Mouse (Mus musculus) stomach, embryonic 16.5 days (tissue): Measurements from ENCODE around the gene Trip4. TPM values are rescaled to one million over a fixed set of nuclear protein-coding genes. Genes with fewer than 3 reads are reported as not detected.
"Not testable (repeated sequence)": the region's sequence is repeated elsewhere in the genome, so short reads cannot be mapped to it uniquely, and the experiment has no call there.

Source experiments
- ATAC-seq: fragments of 200-750 bp; cut with Nextera tagmentation; 2 replicates; pipeline ENCODE4 v1.8.0; 2017; ENCODE audit warnings: moderate number of reproducible peaks, moderate TSS enrichment; ENCODE audit not compliant: insufficient read depth, low FRiP score
- H3K27ac ChIP-seq: fragments of 300-500 bp; sonication (generic); 2 replicates; pipeline ENCODE4 v1.5.1; 2014; ENCODE audit warnings: low read length
- H3K27me3 ChIP-seq: fragments of 300-500 bp; sonication (generic); 2 replicates; pipeline ENCODE4 v1.6.1; 2014; ENCODE audit warnings: low read length, control low read depth, mixed read lengths; ENCODE audit not compliant: control insufficient read depth, insufficient read depth
- H3K36me3 ChIP-seq: fragments of 300-500 bp; sonication (generic); 2 replicates; pipeline ENCODE4 v1.6.1; 2014; ENCODE audit warnings: low read length; ENCODE audit not compliant: control insufficient read depth, insufficient read depth
- H3K4me1 ChIP-seq: fragments of 300-500 bp; sonication (generic); 2 replicates; pipeline ENCODE4 v1.6.1; 2014; ENCODE audit warnings: low read length, control low read depth, mixed read lengths; ENCODE audit not compliant: control insufficient read depth, insufficient read depth
- H3K4me2 ChIP-seq: fragments of 300-500 bp; sonication (generic); 2 replicates; pipeline ENCODE4 v1.6.1; 2014; ENCODE audit warnings: low read depth, low read length, mixed read lengths
- H3K4me3 ChIP-seq: fragments of 300-500 bp; sonication (generic); replicated peaks from 2 replicates; pipeline ENCODE4 v1.5.1; 2014; ENCODE audit warnings: mild to moderate bottlenecking, low read length
- H3K9ac ChIP-seq: fragments of 300-500 bp; sonication (generic); 2 replicates; pipeline ENCODE4 v1.6.1; 2014; ENCODE audit warnings: low read length
- H3K9me3 ChIP-seq: fragments of 300-500 bp; sonication (generic); replicated peaks from 2 replicates; pipeline ENCODE4 v1.6.1; 2016; ENCODE audit warnings: low read length, control low read depth; ENCODE audit not compliant: control insufficient read depth
- WGBS: fragments of 180-500 bp; shearing (Covaris S2); extraction: QIAGEN DNeasy Blood & Tissue Kit; methylation state at CpG from one replicate; pipeline ENCODE4 v1.1.7; 2014; 5-methylcytosine and 5-hydroxymethylcytosine counted together
- polyA plus RNA-seq: library from polyadenylated mRNA; unstranded; fragments of >200 nt; fragmentation: Nextera tagmentation; extraction: Ambion mirVana; gene quantifications from 2 replicates; pipeline ENCODE4 v1.2.1, GENCODE M21; 2015

Trip4 gene
- polyA plus RNA-seq, 1 experiment from 2014 or later: 29.3 TPM

DNA sequence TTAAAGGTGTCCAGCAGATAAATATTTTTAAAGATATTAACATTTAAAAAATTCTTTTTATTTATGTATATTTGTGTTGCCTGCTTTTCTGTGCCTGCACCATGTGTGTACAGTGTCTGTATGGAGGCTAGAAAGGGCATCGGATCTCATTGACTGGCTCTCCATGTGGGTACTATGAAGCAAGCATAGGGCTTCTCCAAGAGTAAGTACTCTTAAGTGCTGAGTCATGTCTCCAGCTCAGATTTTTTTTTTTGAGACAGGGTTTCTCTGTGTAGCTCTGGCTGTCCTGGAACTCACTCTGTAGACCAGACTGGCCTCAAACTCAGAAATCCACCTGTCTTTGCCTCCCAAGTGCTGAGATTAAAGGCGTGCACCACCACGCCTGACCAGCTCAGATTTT, 129.0 kb downstream of the Trip4 start:
- H3K27me3 ChIP-seq, H3K4me3 ChIP-seq, H3K9ac ChIP-seq, H3K4me2 ChIP-seq, H3K27ac ChIP-seq, H3K36me3 ChIP-seq, H3K9me3 ChIP-seq, ATAC-seq: not testable (repeated sequence)
- peaks cover 21% of the 10 kb centered on the region for H3K4me1 ChIP-seq
- 90% methylated on average over 3 of the region's 3 CpGs for WGBS

Other genes with a start within 250 kb of the Trip4 start
- gene Oaz2, start 240.8 kb downstream of the Trip4 start, polyA plus RNA-seq: 200 and 218 TPM in 2 replicates
- 3.8 and 5.0 TPM in 2 replicates for gene Zfp609, start 81.2 kb downstream of the Trip4 start, polyA plus RNA-seq
- gene Pclaf, start 18.6 kb downstream of the Trip4 start, polyA plus RNA-seq: 119 and 131 TPM in 2 replicates
- gene Csnk1g1, start 130 bp upstream of the Trip4 start, polyA plus RNA-seq: 13.1 and 14.1 TPM in 2 replicates
- 835 and 861 TPM in 2 replicates for gene Ppib, start 151.4 kb upstream of the Trip4 start, polyA plus RNA-seq
- 3.1 and 4.3 TPM in 2 replicates for gene Snx22, start 160.9 kb upstream of the Trip4 start, polyA plus RNA-seq
- 121 and 122 TPM in 2 replicates for gene Snx1, start 217.8 kb upstream of the Trip4 start, polyA plus RNA-seq
- gene Ciao2a, start 217.8 kb upstream of the Trip4 start, polyA plus RNA-seq: 144 and 158 TPM in 2 replicates
- 7.6 and 10.2 TPM in 2 replicates for gene Dapk2, start 249.4 kb upstream of the Trip4 start, polyA plus RNA-seq